Mouse (Mus musculus): ENCODE data around the gene Zmiz2. TPM values are rescaled to one million over a fixed set of nuclear protein-coding genes. Genes with fewer than 3 reads are reported as not detected.

Zmiz2 gene
- 10 to 100 TPM; 28.2 to 40.9 TPM for polyA plus RNA-seq (2012; fragmentation: generic; extraction: Trizol)

DNA sequence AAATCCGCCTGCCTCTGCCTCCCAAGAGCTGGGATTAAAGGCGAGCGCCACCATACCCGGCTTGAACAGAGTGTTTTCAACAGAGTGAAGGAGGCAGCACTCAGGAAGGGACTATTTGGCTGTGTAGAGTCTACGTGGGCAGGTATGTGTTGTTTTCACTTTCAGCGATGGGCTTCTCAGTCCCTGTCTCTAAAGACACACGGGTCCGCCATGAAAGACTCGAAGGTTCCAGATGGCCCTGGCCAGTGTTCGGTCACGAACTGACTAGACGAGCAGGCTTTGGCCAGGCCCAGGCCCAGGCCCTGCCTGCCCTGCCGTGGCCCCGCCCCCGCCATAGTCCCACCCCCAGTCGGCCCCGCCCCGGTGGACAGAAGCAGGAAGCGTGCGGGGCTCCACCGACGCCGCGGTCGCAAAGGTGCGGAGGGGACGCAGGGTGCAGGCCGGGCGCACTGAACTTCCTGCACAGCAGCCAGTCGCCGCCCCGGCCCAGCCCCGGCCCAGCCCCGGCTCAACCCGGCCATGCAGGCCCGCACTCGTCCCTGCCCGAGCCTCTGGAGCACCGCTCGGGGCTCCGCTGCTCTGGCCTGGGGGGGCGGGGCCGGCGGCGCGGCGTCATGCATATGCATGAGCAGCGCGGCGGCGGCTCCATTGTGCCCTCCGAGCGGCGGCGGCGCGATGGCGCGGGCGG, at the start of gene Zmiz2:
Gene Zmiz2, plus strand, starts transcription at position 349 of the 688 bp plus-strand sequence.

DNA sequence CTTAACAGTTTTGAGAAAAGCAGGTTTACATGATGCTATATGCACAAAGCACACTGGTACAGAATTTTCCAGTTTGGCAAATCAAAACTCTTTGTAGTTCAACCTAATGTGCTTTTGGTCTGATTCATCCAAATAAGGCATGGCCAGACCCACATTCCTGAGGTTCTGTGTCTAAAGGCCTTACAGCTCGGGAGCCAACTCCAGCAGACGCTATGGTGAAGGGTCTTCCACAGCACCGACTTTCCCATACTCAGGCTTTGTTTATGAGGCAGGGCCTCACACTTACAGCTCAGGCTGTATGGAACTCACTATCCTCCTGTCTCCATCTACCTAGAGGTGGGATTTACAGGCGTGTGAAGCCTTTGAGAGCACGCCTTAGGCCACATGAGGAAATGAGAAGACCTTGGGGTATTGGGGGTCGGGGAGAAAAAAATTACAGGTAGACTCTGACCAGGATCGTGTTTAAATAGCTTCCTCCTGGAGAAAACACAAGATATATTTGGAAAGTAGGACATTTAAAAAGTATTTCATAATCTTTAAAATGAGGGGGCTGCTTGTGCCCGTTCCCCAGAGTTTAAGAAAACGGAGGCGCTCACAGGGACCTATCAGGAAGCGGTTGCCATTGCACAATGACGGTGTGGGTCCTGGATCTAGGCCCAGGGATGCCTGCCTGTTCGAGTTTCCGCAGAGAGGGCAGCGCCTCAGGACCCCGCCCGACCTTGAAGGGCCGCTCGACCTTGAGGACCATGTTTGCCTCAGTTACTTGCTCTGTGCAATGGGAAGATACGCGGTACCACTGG, 26.1 kb downstream of the Zmiz2 start, which contains the start of gene Ppia:
Gene Ppia, plus strand, starts transcription at position 693 of the 800 bp plus-strand sequence.

DNA sequence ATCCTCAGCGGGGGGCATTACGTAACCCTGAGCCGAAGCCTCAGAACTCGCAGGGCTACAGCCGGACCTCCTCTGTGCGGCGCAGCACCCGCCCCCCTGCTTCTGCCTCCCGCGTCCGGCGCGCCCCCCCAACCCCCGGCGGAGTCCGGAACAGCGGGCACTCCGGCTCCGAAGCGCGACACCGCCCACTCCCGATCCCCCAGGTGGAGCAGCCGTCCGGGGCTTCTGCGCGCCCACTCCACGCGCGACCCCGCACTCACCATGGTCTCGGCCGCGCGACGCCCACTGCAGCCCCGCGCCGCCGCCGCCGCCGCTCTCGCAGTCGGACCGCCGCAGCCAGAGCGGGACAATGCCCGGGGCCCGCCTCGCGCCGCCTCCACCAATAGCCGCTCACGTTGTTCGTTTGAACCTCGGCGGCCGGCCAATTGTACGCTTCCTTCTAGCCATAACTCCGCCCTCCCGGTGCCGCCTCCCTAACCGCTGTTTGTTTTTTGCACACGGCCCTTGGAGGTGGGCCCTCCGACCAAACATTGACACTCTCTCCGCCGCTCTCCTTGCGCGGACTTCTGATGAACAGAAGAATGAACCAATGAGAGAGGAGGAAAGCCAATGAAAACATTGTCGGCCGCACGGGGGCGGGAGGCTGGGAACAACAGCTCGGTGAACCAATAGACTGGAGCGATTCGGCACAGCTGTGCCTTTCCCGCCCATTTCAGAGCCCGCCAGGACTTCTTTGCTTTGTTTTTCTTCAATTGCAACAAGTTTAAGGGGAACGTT, 55.4 kb downstream of the Zmiz2 start, which contains the start of gene H2afv:
Gene H2afv, minus strand, starts transcription at position 367 of the 777 bp plus-strand sequence.

Other genes starting within 250 kb of the Zmiz2 start
- under 1 TPM; 0.02 to 0.26 TPM for gene A730071L15Rik, start 189.0 kb upstream of the Zmiz2 start, polyA plus RNA-seq (2012; fragmentation: generic; extraction: Trizol)
- 10 to 100 TPM; 32.9 to 52.0 TPM for gene Nudcd3, start 188.7 kb upstream of the Zmiz2 start, polyA plus RNA-seq (2012; fragmentation: generic; extraction: Trizol)
- under 1 TPM; 0.01 to 0.08 TPM for gene Npc1l1, start 158.9 kb upstream of the Zmiz2 start, polyA plus RNA-seq (2012; fragmentation: generic; extraction: Trizol)
- 100 to 1,000 TPM in 1 of 2 experiments, 10 to 100 TPM in 1; 40.6 to 118 TPM for gene Ddx56, start 121.3 kb upstream of the Zmiz2 start, polyA plus RNA-seq (2012; fragmentation: generic; extraction: Trizol)
- gene Tmed4, start 114.2 kb upstream of the Zmiz2 start, polyA plus RNA-seq (2012; fragmentation: generic; extraction: Trizol): 10 to 100 TPM; 12.7 to 52.1 TPM
- 10 to 100 TPM; 48.7 to 51.6 TPM for gene Ogdh, start 97.4 kb upstream of the Zmiz2 start, polyA plus RNA-seq (2012; fragmentation: generic; extraction: Trizol)
- gene Ppia, start 26.4 kb downstream of the Zmiz2 start, polyA plus RNA-seq (2012; fragmentation: generic; extraction: Trizol): 1,000 to 10,000 TPM; 4,568 to 4,925 TPM
- 100 to 1,000 TPM; 239 to 552 TPM for gene H2afv, start 55.4 kb downstream of the Zmiz2 start, polyA plus RNA-seq (2012; fragmentation: generic; extraction: Trizol)
- gene Purb, start 86.8 kb downstream of the Zmiz2 start, polyA plus RNA-seq (2012; fragmentation: generic; extraction: Trizol): 1 to 10 TPM; 2.7 to 9.9 TPM
- under 1 TPM; 0.01 to 0.13 TPM for gene Myo1g, start 131.9 kb downstream of the Zmiz2 start, polyA plus RNA-seq (2012; fragmentation: generic; extraction: Trizol)
- 10 to 100 TPM; 53.3 to 61.3 TPM for gene Ccm2, start 157.8 kb downstream of the Zmiz2 start, polyA plus RNA-seq (2012; fragmentation: generic; extraction: Trizol)
- gene Nacad, start 217.0 kb downstream of the Zmiz2 start, polyA plus RNA-seq (2012; fragmentation: generic; extraction: Trizol): 1 to 10 TPM in 1 of 2 experiments, under 1 TPM in 1; 0.43 to 2.4 TPM
- 10 to 100 TPM; 31.3 to 81.0 TPM for gene Tbrg4, start 237.0 kb downstream of the Zmiz2 start, polyA plus RNA-seq (2012; fragmentation: generic; extraction: Trizol)
- gene Wap, start 249.6 kb downstream of the Zmiz2 start, polyA plus RNA-seq (2012; fragmentation: generic; extraction: Trizol): not detected